Mouse (Mus musculus): ENCODE data around the gene Fam170b. TPM values are rescaled to one million over a fixed set of nuclear protein-coding genes. Genes with fewer than 3 reads are reported as not detected.

Fam170b gene
- polyA plus RNA-seq, 1 experiment = not detected

GRCm38 (mm10) chr14:32880332-32880731 lies 46.6 kb downstream of the Fam170b start:
- Histone ChIP-seq H3K27me3 (ENCODE audit: control insufficient read depth, insufficient read depth, low read length) (no peaks in the 10 kb centered on the region), H3K27ac (ENCODE audit: insufficient read depth, low read length) (no peak overlapping the region), H3K4me1 (ENCODE audit: control insufficient read depth, insufficient read depth, low read length) (no peaks in the 10 kb centered on the region; the same call in 1 of the 2 replicates), H3K4me3 (replicated peaks; ENCODE audit: insufficient read depth, low read depth, low read length) (no peak overlapping the region)
- no peak for TF ChIP-seq POLR2A (IDR thresholded peaks at IDR 0.05; ENCODE audit: borderline replicate concordance, insufficient read depth, low read length)
- TF ChIP-seq CTCF (IDR thresholded peaks at IDR 0.05; ENCODE audit: borderline replicate concordance, insufficient read depth, low read depth, low read length) = no peak
- DNase-seq = no peak
- WGBS = 88% methylated on average over 5 of the region's 5 CpGs

- DNase-seq = no peak
- no peak for TF ChIP-seq POLR2A (IDR thresholded peaks at IDR 0.05; ENCODE audit: borderline replicate concordance, insufficient read depth, low read length)
- no peak for TF ChIP-seq CTCF (IDR thresholded peaks at IDR 0.05; ENCODE audit: borderline replicate concordance, insufficient read depth, low read depth, low read length)
- Histone ChIP-seq H3K27ac (ENCODE audit: insufficient read depth, low read length) (no peak overlapping the region), H3K27me3 (ENCODE audit: control insufficient read depth, insufficient read depth, low read length) (no peaks in the 10 kb centered on the region), H3K4me1 (ENCODE audit: control insufficient read depth, insufficient read depth, low read length) (no peaks in the 10 kb centered on the region; the same call in 1 of the 2 replicates), H3K4me3 (replicated peaks; ENCODE audit: insufficient read depth, low read depth, low read length) (no peak overlapping the region)
- 43% methylated on average over 1 of the region's 1 CpGs for WGBS
These were observed 47.9 kb downstream of the Fam170b start for GRCm38 (mm10) chr14:32881693-32882092.

Other genes starting within 250 kb of the Fam170b start
- gene Prrxl1, start 234.6 kb upstream of the Fam170b start, polyA plus RNA-seq (2012; rRNA removed) = 1.2 and 1.5 TPM in 2 replicates
- 0.08 and 0.11 TPM in 2 replicates for gene 3425401B19Rik, start 148.7 kb upstream of the Fam170b start, polyA plus RNA-seq (2012; rRNA removed)
- gene Tmem273, start 48.0 kb upstream of the Fam170b start, polyA plus RNA-seq (2012; rRNA removed) = 0.54 and 0.59 TPM in 2 replicates
- 5.5 and 7.1 TPM in 2 replicates for gene Vstm4, start 22.8 kb downstream of the Fam170b start, polyA plus RNA-seq (2012; rRNA removed)
- gene Lrrc18, start 157.4 kb downstream of the Fam170b start, polyA plus RNA-seq (2012; rRNA removed) = 0.27 and 0.47 TPM in 2 replicates